12 mouse cellular contexts compared by ENCODE assay signal in the genomic region with DNA sequence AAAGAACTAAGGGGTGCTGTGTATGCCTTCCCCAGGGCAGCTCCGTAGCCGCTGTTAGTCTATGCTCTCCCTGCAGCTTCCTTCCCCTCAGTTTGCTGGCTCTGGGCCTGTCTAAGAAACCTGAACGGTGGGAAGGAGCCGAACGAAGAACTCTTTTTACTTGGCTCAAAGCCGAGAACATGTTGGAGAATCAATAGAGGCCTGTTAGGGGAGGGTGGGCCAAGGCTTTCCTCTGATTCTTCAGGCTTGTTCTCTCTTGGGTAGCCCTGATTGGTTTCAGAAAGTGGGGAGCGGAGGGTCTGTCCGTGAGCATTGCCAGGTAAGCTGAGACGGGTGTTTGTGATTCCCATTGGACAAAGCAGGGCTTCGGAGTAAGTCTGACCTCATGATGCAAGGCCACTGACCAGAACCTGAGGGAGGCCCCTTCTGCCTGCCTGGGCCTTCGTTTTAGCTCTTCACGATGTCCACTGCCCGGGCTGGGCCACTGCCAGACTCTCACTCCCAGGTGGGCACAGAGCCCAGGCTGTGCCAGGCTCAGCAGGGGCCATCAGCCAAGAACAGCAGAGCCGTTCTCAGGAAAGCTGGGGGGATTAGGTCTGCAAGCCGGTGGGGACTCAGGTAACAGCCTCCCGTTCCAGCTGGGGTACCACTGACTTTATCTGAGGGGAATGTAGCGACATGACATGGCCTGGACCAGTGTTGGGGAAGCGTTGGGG. TPM values are rescaled to one million over a fixed set of nuclear protein-coding genes. Genes with fewer than 3 reads are reported as not detected.
A peak's percentile ranks its signal among the peaks of the same experiment; 100 is the strongest.
DNase-seq lines count a peak whose midpoint lies in the region; TF ChIP-seq lines count a peak whose summit lies in the region.
"Had no signal": no experiment of that assay in that cellular context is flagged by ENCODE, and none has a peak within 500 bp of the region (broad histone marks: within the 10 kb centered on the region; RNA-seq: fewer than 3 reads in every experiment).

No protein-coding gene starts in this region.

- peaks cover 15% of the 10 kb centered on the region for H3K4me1 ChIP-seq in cerebellum, adult 2 months (ENCODE audit: control insufficient read depth, insufficient read depth, low read length)

- DNase-seq in cerebellum, adult 2 months, result peak; percentile 39 to 46
- no peak for DNase-seq in cerebellum, adult 11-12 months
- peak; percentile 64 to 73 for DNase-seq in layer of hippocampus, postnatal 10 days (ENCODE audit: low spot score in 2 of 2)
- no peak for DNase-seq in layer of hippocampus, adult 9-11 months
- peak; percentile 7 for DNase-seq in cerebellum, adult 8-10 months
- DNase-seq in gastrocnemius, postnatal 36 days, result peak; percentile 44 to 46
- no peak for DNase-seq in spleen, postnatal 36 days (ENCODE audit: low spot score in 2 of 2)
- no peak for DNase-seq in thymus, postnatal 14 days
- DNase-seq: kidney, adult 11 months; spleen, adult 18-20 months had no signal

- intact Hi-C loops in gastrocnemius, postnatal 36 days (cut with DNase I), result no loop called here

- no peak for TF ChIP-seq CTCF in cerebellum, adult 2 months (IDR thresholded peaks at IDR 0.05; ENCODE audit: borderline replicate concordance, insufficient read depth, low read depth, low read length)

- no peak for TF ChIP-seq POLR2A in cerebellum, adult 2 months (IDR thresholded peaks at IDR 0.05; ENCODE audit: borderline replicate concordance, insufficient read depth, low read length)

- no peaks in the 10 kb centered on the region for H3K27me3 ChIP-seq in cerebellum, adult 2 months (ENCODE audit: control insufficient read depth, insufficient read depth, low read length)

- WGBS in cerebellum, adult 2 months, result 39% methylated on average over 18 of the region's 18 CpGs

- H3K4me3 ChIP-seq in cerebellum, adult 2 months (replicated peaks; ENCODE audit: insufficient read depth, low read depth, low read length), result no peak overlapping the region
- H3K4me3 ChIP-seq: erythroblast, embryonic 14.5 days had no signal

- H3K27ac ChIP-seq in cerebellum, adult 2 months (ENCODE audit: insufficient read depth, low read length), result no peak overlapping the region
- H3K27ac ChIP-seq: liver, embryonic 14.5 days had no signal

RNA-seq across cellular contexts. Expression of gene Eln, which starts 14.4 kb away (rescaled TPM):
- polyA plus RNA-seq in cerebellum, adult 2 months (2012; rRNA removed), result 7.5 and 8.1 TPM in 2 replicates
- 10 to 100 TPM; 94.0 to 99.5 TPM for total RNA-seq in layer of hippocampus, postnatal 10 days (2021)
- total RNA-seq in gastrocnemius, postnatal 36 days (2021), result 10 to 100 TPM; 24.0 to 41.8 TPM
- polyA plus RNA-seq: erythroblast, embryonic 14.5 days had no signal

Comparison
In these comparisons a context has a peak if more than half of its experiments do, and no peak if none do; other contexts are left out.
1. DNase-seq: peak in cerebellum, adult 2 months (2 of 2), layer of hippocampus, postnatal 10 days (2 of 2), cerebellum, adult 8-10 months (single experiment) and gastrocnemius, postnatal 36 days (2 of 2); none in cerebellum, adult 11-12 months (single experiment), layer of hippocampus, adult 9-11 months (single experiment), spleen, postnatal 36 days (0 of 2) and thymus, postnatal 14 days (single experiment).